Mouse (Mus musculus): Measurements from ENCODE around the gene Rsu1. TPM values are rescaled to one million over a fixed set of nuclear protein-coding genes. Genes with fewer than 3 reads are reported as not detected.

Gene Rsu1
- polyA plus RNA-seq, 1 experiment from 2014 or later = 119 TPM

GRCm38 (mm10) chr2:13223451-13223850, 47.8 kb downstream of the Rsu1 start:
- H3K9ac ChIP-seq = no peak overlapping the region
- H3K27ac ChIP-seq (replicated peaks) = no peak overlapping the region
- no peak overlapping the region for H3K4me3 ChIP-seq (replicated peaks)
- no peaks in the 10 kb centered on the region for H3K4me1 ChIP-seq
- 84% methylated on average over 4 of the region's 4 CpGs for WGBS
- no peaks in the 10 kb centered on the region for H3K36me3 ChIP-seq
- no peaks in the 10 kb centered on the region for H3K9me3 ChIP-seq (replicated peaks)
- H3K27me3 ChIP-seq = no peaks in the 10 kb centered on the region
- no peak for ATAC-seq (ENCODE audit: insufficient number of reproducible peaks, low FRiP score, low TSS enrichment, low read depth)
- H3K4me2 ChIP-seq (replicated peaks) = no peak overlapping the region

GRCm38 (mm10) chr2:13220141-13220540, 51.1 kb downstream of the Rsu1 start:
- Histone ChIP-seq H3K4me1 (no peaks in the 10 kb centered on the region), H3K27me3 (no peaks in the 10 kb centered on the region), H3K4me3 (replicated peaks) (no peak overlapping the region), H3K9me3 (replicated peaks) (no peaks in the 10 kb centered on the region), H3K4me2 (replicated peaks) (no peak overlapping the region), H3K9ac (no peak overlapping the region), H3K36me3 (peaks cover 17% of the 10 kb centered on the region; the same call in 1 of the 2 replicates), H3K27ac (replicated peaks) (no peak overlapping the region)
- WGBS = 67% methylated on average over 2 of the region's 2 CpGs
- ATAC-seq (ENCODE audit: insufficient number of reproducible peaks, low FRiP score, low TSS enrichment, low read depth) = no peak

DNA sequence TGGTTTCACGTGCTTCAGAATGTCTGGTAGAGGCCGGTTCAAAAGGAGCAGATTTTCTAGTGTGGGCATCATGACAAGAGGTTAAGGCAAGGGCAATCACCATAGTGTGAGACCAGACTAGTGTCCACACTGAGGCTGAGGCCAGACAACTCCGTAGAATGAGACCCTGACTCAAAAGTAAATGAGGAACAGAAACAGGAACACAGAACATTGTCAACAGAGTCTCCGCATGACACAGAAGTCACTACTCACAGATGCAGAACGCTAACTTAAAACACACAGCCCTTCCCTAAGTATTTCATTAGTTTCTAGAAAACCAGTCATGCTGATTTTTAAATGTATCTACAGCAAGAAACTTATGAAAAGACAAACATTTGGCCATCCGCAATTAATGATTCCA, 53.1 kb downstream of the Rsu1 start:
- no peak overlapping the region for H3K9ac ChIP-seq
- 47% methylated on average over 6 of the region's 6 CpGs for WGBS
- H3K36me3 ChIP-seq = peaks cover 20% of the 10 kb centered on the region; the same call in 1 of the 2 replicates
- H3K27ac ChIP-seq (replicated peaks) = no peak overlapping the region
- H3K4me1 ChIP-seq = no peaks in the 10 kb centered on the region
- no peaks in the 10 kb centered on the region for H3K27me3 ChIP-seq
- no peak overlapping the region for H3K4me2 ChIP-seq (replicated peaks)
- no peak for ATAC-seq (ENCODE audit: insufficient number of reproducible peaks, low FRiP score, low TSS enrichment, low read depth)
- H3K9me3 ChIP-seq (replicated peaks) = no peaks in the 10 kb centered on the region
- H3K4me3 ChIP-seq (replicated peaks) = no peak overlapping the region

- ATAC-seq (ENCODE audit: insufficient number of reproducible peaks, low FRiP score, low TSS enrichment, low read depth) = no peak
- no peak overlapping the region for H3K9ac ChIP-seq
- no peak overlapping the region for H3K4me3 ChIP-seq (replicated peaks)
Measured at GRCm38 (mm10) chr2:13206825-13207224, 64.4 kb downstream of the Rsu1 start.

GRCm38 (mm10) chr2:13206367-13206766, 64.8 kb downstream of the Rsu1 start:
- no peaks in the 10 kb centered on the region for H3K27me3 ChIP-seq
- H3K9me3 ChIP-seq (replicated peaks) = no peaks in the 10 kb centered on the region
- H3K9ac ChIP-seq = no peak overlapping the region
- H3K4me1 ChIP-seq = no peaks in the 10 kb centered on the region
- 54% methylated on average over 8 of the region's 8 CpGs for WGBS
- no peak for ATAC-seq (ENCODE audit: insufficient number of reproducible peaks, low FRiP score, low TSS enrichment, low read depth)
- H3K4me3 ChIP-seq (replicated peaks) = no peak overlapping the region
- H3K27ac ChIP-seq (replicated peaks) = no peak overlapping the region
- H3K4me2 ChIP-seq (replicated peaks) = no peak overlapping the region
- H3K36me3 ChIP-seq = 0 out of 2 replicates have a peak, but pooled peaks cover 4% of the 10 kb centered on the region

More at GRCm38 (mm10) chr2:13206825-13207224, 64.4 kb downstream of the Rsu1 start:
- no peaks in the 10 kb centered on the region for H3K27me3 ChIP-seq
- 88% methylated on average over 2 of the region's 2 CpGs for WGBS
- H3K36me3 ChIP-seq = 0 out of 2 replicates have a peak, but pooled peaks cover 4% of the 10 kb centered on the region
- no peak overlapping the region for H3K4me2 ChIP-seq (replicated peaks)
- no peaks in the 10 kb centered on the region for H3K9me3 ChIP-seq (replicated peaks)
- no peaks in the 10 kb centered on the region for H3K4me1 ChIP-seq
- no peak overlapping the region for H3K27ac ChIP-seq (replicated peaks)

GRCm38 (mm10) chr2:13202805-13203475, 68.3 kb downstream of the Rsu1 start:
- WGBS = 84% methylated on average over 6 of the region's 6 CpGs
- ATAC-seq (ENCODE audit: insufficient number of reproducible peaks, low FRiP score, low TSS enrichment, low read depth) = no peak
- no peak overlapping the region for H3K4me2 ChIP-seq (replicated peaks)
- no peaks in the 10 kb centered on the region for H3K4me1 ChIP-seq
- H3K4me3 ChIP-seq (replicated peaks) = no peak overlapping the region
- no peaks in the 10 kb centered on the region for H3K9me3 ChIP-seq (replicated peaks)
- no peaks in the 10 kb centered on the region for H3K36me3 ChIP-seq
- H3K27ac ChIP-seq (replicated peaks) = no peak overlapping the region
- no peak overlapping the region for H3K9ac ChIP-seq
- H3K27me3 ChIP-seq = no peaks in the 10 kb centered on the region

GRCm38 (mm10) chr2:13199713-13200112, 71.5 kb downstream of the Rsu1 start:
- 65% methylated on average over 7 of the region's 7 CpGs for WGBS
- no peak overlapping the region for H3K4me3 ChIP-seq (replicated peaks)
- H3K36me3 ChIP-seq = no peaks in the 10 kb centered on the region
- ATAC-seq (ENCODE audit: insufficient number of reproducible peaks, low FRiP score, low TSS enrichment, low read depth) = no peak
- H3K4me1 ChIP-seq = no peaks in the 10 kb centered on the region
- H3K9ac ChIP-seq = no peak overlapping the region
- H3K27ac ChIP-seq (replicated peaks) = no peak overlapping the region
- H3K9me3 ChIP-seq (replicated peaks) = no peaks in the 10 kb centered on the region
- H3K27me3 ChIP-seq = no peaks in the 10 kb centered on the region
- H3K4me2 ChIP-seq (replicated peaks) = no peak overlapping the region

DNA sequence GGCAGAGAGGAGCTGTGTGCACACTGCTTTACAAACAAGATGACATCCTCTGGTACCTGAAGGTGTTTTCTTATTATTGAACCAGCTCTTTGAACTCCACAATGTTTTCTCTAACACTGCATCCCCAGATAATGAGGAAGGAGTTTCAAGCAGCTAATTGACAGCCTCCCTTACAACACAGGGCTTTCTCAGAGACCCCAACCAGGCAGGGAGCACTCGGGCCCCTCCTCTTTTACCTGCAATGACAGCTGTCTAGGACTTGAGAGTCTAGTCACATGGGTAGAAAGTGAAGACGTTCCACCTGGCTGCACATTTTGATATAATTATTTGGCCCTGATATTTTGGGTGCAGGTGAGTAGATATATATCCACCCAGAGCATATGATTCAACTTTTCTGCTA, 72.2 kb downstream of the Rsu1 start:
- no peak for ATAC-seq (ENCODE audit: insufficient number of reproducible peaks, low FRiP score, low TSS enrichment, low read depth)
- Histone ChIP-seq H3K4me1 (no peaks in the 10 kb centered on the region), H3K36me3 (no peaks in the 10 kb centered on the region), H3K4me3 (replicated peaks) (no peak overlapping the region), H3K4me2 (replicated peaks) (no peak overlapping the region), H3K9me3 (replicated peaks) (no peaks in the 10 kb centered on the region), H3K27ac (replicated peaks) (no peak overlapping the region), H3K9ac (no peak overlapping the region), H3K27me3 (no peaks in the 10 kb centered on the region)
- 54% methylated on average over 2 of the region's 2 CpGs for WGBS

- Histone ChIP-seq H3K36me3 (peaks cover 3% of the 10 kb centered on the region; the same call in 1 of the 2 replicates), H3K9ac (no peak overlapping the region), H3K4me1 (no peaks in the 10 kb centered on the region), H3K27me3 (no peaks in the 10 kb centered on the region), H3K4me2 (replicated peaks) (no peak overlapping the region), H3K27ac (replicated peaks) (no peak overlapping the region), H3K4me3 (replicated peaks) (no peak overlapping the region), H3K9me3 (replicated peaks) (no peaks in the 10 kb centered on the region)
- ATAC-seq (ENCODE audit: insufficient number of reproducible peaks, low FRiP score, low TSS enrichment, low read depth) = no peak
- WGBS = 68% methylated on average over 7 of the region's 7 CpGs
Measured at GRCm38 (mm10) chr2:13195540-13195939, 75.7 kb downstream of the Rsu1 start.

- 85% methylated on average over 1 of the region's 1 CpGs for WGBS
- no peak overlapping the region for H3K4me2 ChIP-seq (replicated peaks)
- ATAC-seq (ENCODE audit: insufficient number of reproducible peaks, low FRiP score, low TSS enrichment, low read depth) = no peak
Measured at GRCm38 (mm10) chr2:13192157-13192556, 79.1 kb downstream of the Rsu1 start.

GRCm38 (mm10) chr2:13190767-13191166, 80.4 kb downstream of the Rsu1 start:
- no peaks in the 10 kb centered on the region for H3K9me3 ChIP-seq (replicated peaks)
- H3K4me3 ChIP-seq (replicated peaks) = no peak overlapping the region
- H3K4me1 ChIP-seq = no peaks in the 10 kb centered on the region
- no peak overlapping the region for H3K27ac ChIP-seq (replicated peaks)
- H3K36me3 ChIP-seq = peaks cover 3% of the 10 kb centered on the region; the same call in 1 of the 2 replicates
- no peak overlapping the region for H3K4me2 ChIP-seq (replicated peaks)
- no peak for ATAC-seq (ENCODE audit: insufficient number of reproducible peaks, low FRiP score, low TSS enrichment, low read depth)
- 84% methylated on average over 4 of the region's 4 CpGs for whole genome bisulfite sequencing
- H3K9ac ChIP-seq = no peak overlapping the region
- no peaks in the 10 kb centered on the region for H3K27me3 ChIP-seq

More at GRCm38 (mm10) chr2:13192157-13192556, 79.1 kb downstream of the Rsu1 start:
- H3K27ac ChIP-seq (replicated peaks) = no peak overlapping the region
- no peaks in the 10 kb centered on the region for H3K27me3 ChIP-seq
- no peak overlapping the region for H3K4me3 ChIP-seq (replicated peaks)
- peaks cover 3% of the 10 kb centered on the region; the same call in 1 of the 2 replicates for H3K36me3 ChIP-seq
- no peaks in the 10 kb centered on the region for H3K4me1 ChIP-seq
- H3K9ac ChIP-seq = no peak overlapping the region
- no peaks in the 10 kb centered on the region for H3K9me3 ChIP-seq (replicated peaks)
